ENCODE assay signal across 13 mouse cellular contexts in the genomic region with DNA sequence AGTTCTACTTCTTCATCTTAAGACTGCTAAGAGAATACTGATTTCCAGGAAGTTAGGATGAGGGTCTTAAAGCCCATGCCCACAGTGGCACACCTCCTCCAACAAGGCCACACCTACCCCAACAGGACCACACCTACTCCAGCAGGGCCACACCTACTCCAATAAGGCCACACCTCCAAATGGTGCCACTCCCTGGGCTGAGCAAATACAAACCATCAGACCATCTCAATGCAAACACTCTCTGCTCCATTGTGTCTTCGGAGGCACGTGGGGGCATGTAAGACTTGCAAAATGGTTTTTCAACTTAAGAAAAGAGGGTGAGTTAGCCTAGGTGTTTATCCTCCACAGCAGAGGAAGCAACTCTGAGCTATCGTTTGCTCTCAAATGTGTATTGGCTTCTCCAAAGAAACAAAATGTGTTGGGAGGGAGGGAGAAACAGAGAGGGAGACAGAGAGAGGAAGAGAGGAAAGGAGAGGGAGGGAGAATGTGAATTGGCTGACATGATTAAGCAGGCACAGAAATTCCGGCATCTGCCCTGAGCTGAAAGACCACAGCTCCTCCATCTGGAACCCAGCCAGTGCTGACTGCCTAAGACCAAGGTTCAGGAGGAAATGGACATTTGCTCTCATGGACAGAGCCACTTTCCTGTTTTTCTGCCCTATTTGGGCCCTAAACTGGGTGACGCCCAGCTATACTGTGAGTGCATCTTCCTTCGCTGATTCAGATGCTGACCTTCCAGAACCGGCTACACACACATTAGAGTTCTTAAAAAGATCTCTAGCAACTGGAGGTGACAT.
DNase-seq lines count a peak whose midpoint lies in the region; ATAC-seq and TF ChIP-seq lines count a peak whose summit lies in the region.
"Had no signal": no experiment of that assay in that cellular context is flagged by ENCODE, and none has a peak within 500 bp of the region (broad histone marks: within the 10 kb centered on the region; RNA-seq: fewer than 3 reads in every experiment).

No protein-coding gene starts in this region.

- no peaks in the 10 kb centered on the region; the same call in 1 of the 2 replicates for H3K4me1 ChIP-seq in lung, embryonic 14.5 days (ENCODE audit: insufficient read depth)
- no peaks in the 10 kb centered on the region; the same call in none of the 2 replicates for H3K4me1 ChIP-seq in stomach, embryonic 14.5 days (ENCODE audit: control insufficient read depth, insufficient read depth, low read length)
- peaks cover 21% of the 10 kb centered on the region; the same call in 1 of the 2 replicates for H3K4me1 ChIP-seq in hindbrain, embryonic 14.5 days (replicated peaks; ENCODE audit: control insufficient read depth, insufficient read depth, low read length)
- 0 out of 2 replicates have a peak, but pooled peaks cover 4% of the 10 kb centered on the region for H3K4me1 ChIP-seq in forebrain, embryonic 14.5 days (ENCODE audit: control insufficient read depth, insufficient read depth, low read length)

- DNase-seq in cerebellum, postnatal 14 days: peak; percentile 29 to 48
- DNase-seq in lung, embryonic 14.5 days: peak; percentile 85
- DNase-seq in lung, adult 18-20 months: no peak
- peak; percentile 88 for DNase-seq in kidney, postnatal 10 days
- no peak for DNase-seq in hindbrain, embryonic 14.5 days (ENCODE audit: low spot score)
- DNase-seq in forebrain, embryonic 14.5 days (ENCODE audit: low spot score): no peak
- DNase-seq: cerebellum, adult 8-10 months; retina, postnatal 1 day had no signal

- H3K9ac ChIP-seq in lung, embryonic 14.5 days: no peak overlapping the region
- no peak overlapping the region for H3K9ac ChIP-seq in stomach, embryonic 14.5 days (replicated peaks; ENCODE audit: low read depth, low read length)
- no peak overlapping the region for H3K9ac ChIP-seq in hindbrain, embryonic 14.5 days
- H3K9ac ChIP-seq in forebrain, embryonic 14.5 days (ENCODE audit: low read length): no peak overlapping the region
- H3K9ac ChIP-seq: limb, embryonic 15.5 days had no signal

- no peaks in the 10 kb centered on the region for H3K9me3 ChIP-seq in lung, embryonic 14.5 days (ENCODE audit: low read depth, low read length)
- H3K9me3 ChIP-seq in stomach, embryonic 14.5 days (ENCODE audit: control insufficient read depth, low read depth, low read length): no peaks in the 10 kb centered on the region
- H3K9me3 ChIP-seq in hindbrain, embryonic 14.5 days (ENCODE audit: control insufficient read depth, low read length): no peaks in the 10 kb centered on the region
- H3K9me3 ChIP-seq in forebrain, embryonic 14.5 days (replicated peaks; ENCODE audit: control insufficient read depth, low read length): no peaks in the 10 kb centered on the region
- H3K9me3 ChIP-seq: limb, embryonic 15.5 days had no signal

- no peaks in the 10 kb centered on the region for H3K36me3 ChIP-seq in lung, embryonic 14.5 days (ENCODE audit: insufficient read depth)
- H3K36me3 ChIP-seq in stomach, embryonic 14.5 days (ENCODE audit: control insufficient read depth, insufficient read depth, low read length): no peaks in the 10 kb centered on the region
- H3K36me3 ChIP-seq in hindbrain, embryonic 14.5 days (replicated peaks; ENCODE audit: control insufficient read depth, insufficient read depth): no peaks in the 10 kb centered on the region
- H3K36me3 ChIP-seq in forebrain, embryonic 14.5 days (ENCODE audit: control insufficient read depth, insufficient read depth, low read length): no peaks in the 10 kb centered on the region
- H3K36me3 ChIP-seq: limb, embryonic 15.5 days had no signal

- 0 out of 2 replicates have a peak overlapping the region, but pooled peaks have one; percentile 18 for H3K27ac ChIP-seq in lung, embryonic 14.5 days (ENCODE audit: low read depth)
- no peak overlapping the region; the same call in 1 of the 2 replicates for H3K27ac ChIP-seq in stomach, embryonic 14.5 days (ENCODE audit: low read length)
- no peak overlapping the region for H3K27ac ChIP-seq in hindbrain, embryonic 14.5 days
- no peak overlapping the region for H3K27ac ChIP-seq in forebrain, embryonic 14.5 days (ENCODE audit: low read depth, low read length)
- H3K27ac ChIP-seq: limb, embryonic 15.5 days had no signal

- no peaks in the 10 kb centered on the region for H3K27me3 ChIP-seq in lung, embryonic 14.5 days (ENCODE audit: insufficient read depth, low read length)
- no peaks in the 10 kb centered on the region for H3K27me3 ChIP-seq in stomach, embryonic 14.5 days (ENCODE audit: control insufficient read depth, insufficient read depth, low read length)
- H3K27me3 ChIP-seq in hindbrain, embryonic 14.5 days (ENCODE audit: control insufficient read depth, insufficient read depth, low read length): no peaks in the 10 kb centered on the region
- no peaks in the 10 kb centered on the region for H3K27me3 ChIP-seq in forebrain, embryonic 14.5 days (replicated peaks; ENCODE audit: control insufficient read depth, insufficient read depth, low read length)
- H3K27me3 ChIP-seq: limb, embryonic 15.5 days had no signal

- H3K4me2 ChIP-seq in lung, embryonic 14.5 days: no peak overlapping the region
- H3K4me2 ChIP-seq in stomach, embryonic 14.5 days (replicated peaks; ENCODE audit: low read depth, low read length): no peak overlapping the region
- H3K4me2 ChIP-seq in hindbrain, embryonic 14.5 days (replicated peaks): no peak overlapping the region
- H3K4me2 ChIP-seq in forebrain, embryonic 14.5 days (ENCODE audit: low read length): no peak overlapping the region
- H3K4me2 ChIP-seq: limb, embryonic 15.5 days had no signal

- 51% methylated on average over 7 of the region's 7 CpGs for WGBS in lung, embryonic 14.5 days
- 57% methylated on average over 7 of the region's 7 CpGs for WGBS in stomach, embryonic 14.5 days
- WGBS in hindbrain, embryonic 14.5 days: 79% methylated on average over 7 of the region's 7 CpGs
- WGBS in forebrain, embryonic 14.5 days: 87% methylated on average over 7 of the region's 7 CpGs

- TF ChIP-seq CTCF in lung, embryonic 14.5 days (IDR thresholded peaks at IDR 0.05; ENCODE audit: low read depth): no peak

- no peak for ATAC-seq in cerebellum, adult (ENCODE audit: insufficient number of reproducible peaks, low FRiP score, low TSS enrichment)
- ATAC-seq in lung, embryonic 14.5 days (ENCODE audit: insufficient read depth): peak; percentile 69
- peak; percentile 69; the same call in 1 of the 2 replicates for ATAC-seq in stomach, embryonic 14.5 days (ENCODE audit: insufficient number of reproducible peaks, insufficient read depth, low FRiP score, low read depth)
- ATAC-seq in hindbrain, embryonic 14.5 days (ENCODE audit: low FRiP score): no peak
- ATAC-seq in forebrain, embryonic 14.5 days: no peak

- H3K4me3 ChIP-seq in lung, embryonic 14.5 days (ENCODE audit: low read depth, low read length): no peak overlapping the region
- H3K4me3 ChIP-seq in stomach, embryonic 14.5 days (ENCODE audit: low read depth, low read length): no peak overlapping the region
- H3K4me3 ChIP-seq in hindbrain, embryonic 14.5 days (replicated peaks; ENCODE audit: low read length): no peak overlapping the region
- no peak overlapping the region for H3K4me3 ChIP-seq in forebrain, embryonic 14.5 days (ENCODE audit: low read depth, low read length)
- H3K4me3 ChIP-seq: erythroblast, embryonic 14.5 days; limb, embryonic 15.5 days; myocyte had no signal

Comparison
In these comparisons a context has a peak if more than half of its experiments do, and no peak if none do; other contexts are left out.
1. DNase-seq: peak in cerebellum, postnatal 14 days (2 of 2), lung, embryonic 14.5 days (single experiment) and kidney, postnatal 10 days (single experiment); none in lung, adult 18-20 months (0 of 2), hindbrain, embryonic 14.5 days (single experiment) and forebrain, embryonic 14.5 days (single experiment).
2. ATAC-seq: peak in lung, embryonic 14.5 days (single experiment) and stomach, embryonic 14.5 days (single experiment); none in cerebellum, adult (single experiment), hindbrain, embryonic 14.5 days (single experiment) and forebrain, embryonic 14.5 days (single experiment).